Mouse (Mus musculus) spleen, adult 12 weeks (tissue): ENCODE measurements around the gene Ncaph2.

Experiments used
- DNase-seq: peaks from one replicate; pipeline ENCODE4 v3.0.0; 2022; ENCODE audit warnings: low spot score

Gene Ncaph2

GRCm38 (mm10) chr15:89343325-89343724 lies 12.2 kb upstream of the Ncaph2 start:
- DNase-seq = no peak

- no peak for DNase-seq
Measured at GRCm38 (mm10) chr15:89350447-89350846, 5.1 kb upstream of the Ncaph2 start.

- no peak for DNase-seq
Measured at GRCm38 (mm10) chr15:89351302-89351701, 4.2 kb upstream of the Ncaph2 start.

- DNase-seq = no peak
Measured at GRCm38 (mm10) chr15:89352054-89352453, 3.5 kb upstream of the Ncaph2 start.

- no peak for DNase-seq
Measured at GRCm38 (mm10) chr15:89352795-89353194, 2.7 kb upstream of the Ncaph2 start.

GRCm38 (mm10) chr15:89353837-89354236 lies 1.7 kb upstream of the Ncaph2 start:
- no peak for DNase-seq

GRCm38 (mm10) chr15:89354455-89354854 lies 1.1 kb upstream of the Ncaph2 start:
- no peak for DNase-seq

GRCm38 (mm10) chr15:89356372-89356771 lies 853 bp downstream of the Ncaph2 start:
- DNase-seq = peak; percentile 65

GRCm38 (mm10) chr15:89358784-89359183 lies 3.3 kb downstream of the Ncaph2 start:
- DNase-seq = no peak

GRCm38 (mm10) chr15:89363051-89363450 lies 7.5 kb downstream of the Ncaph2 start:
- no peak for DNase-seq

- no peak for DNase-seq
Measured at GRCm38 (mm10) chr15:89365141-89365551, 9.6 kb downstream of the Ncaph2 start.

- DNase-seq = no peak
Measured at GRCm38 (mm10) chr15:89372068-89372467, 16.5 kb downstream of the Ncaph2 start.

GRCm38 (mm10) chr15:89372536-89372935 lies 17.0 kb downstream of the Ncaph2 start:
- DNase-seq = no peak

- DNase-seq = peak; percentile 80
Measured at GRCm38 (mm10) chr15:89373027-89373761, 17.7 kb downstream of the Ncaph2 start.

- peak; percentile 83 for DNase-seq
Measured at GRCm38 (mm10) chr15:89373762-89374248, 18.3 kb downstream of the Ncaph2 start, which contains the start of gene Sco2. Gene Sco2 (minus strand): TSS chr15:89373846.

- no peak for DNase-seq
Measured at GRCm38 (mm10) chr15:89374340-89374739, 18.8 kb downstream of the Ncaph2 start.

GRCm38 (mm10) chr15:89374801-89375534 lies 19.4 kb downstream of the Ncaph2 start:
- DNase-seq = no peak

GRCm38 (mm10) chr15:89376040-89376439 lies 20.5 kb downstream of the Ncaph2 start:
- DNase-seq = no peak

- DNase-seq = no peak
Measured at GRCm38 (mm10) chr15:89376957-89377356, 21.4 kb downstream of the Ncaph2 start, which contains the start of gene Tymp. Gene Tymp (minus strand): TSS chr15:89377039.

- no peak for DNase-seq
Measured at GRCm38 (mm10) chr15:89377362-89377761, 21.8 kb downstream of the Ncaph2 start.

GRCm38 (mm10) chr15:89377938-89378828 lies 22.7 kb downstream of the Ncaph2 start:
- DNase-seq = no peak

GRCm38 (mm10) chr15:89378831-89379401 lies 23.4 kb downstream of the Ncaph2 start, which contains the start of gene Odf3b:
Gene Odf3b (minus strand): TSS chr15:89379282.
- DNase-seq = no peak
